Mouse (Mus musculus) CD8-positive naive resting alpha-beta T cell, adult 2 months (primary cell): ENCODE results near the gene Myo1d.

ENCODE experiments used
- DNase-seq, 2 experiments: peaks; one replicate each; pipeline ENCODE4 v3.0.0; 2022; ENCODE audit warnings: low read depth in 2 of 2, low spot score in 2 of 2

The Myo1d gene

DNA sequence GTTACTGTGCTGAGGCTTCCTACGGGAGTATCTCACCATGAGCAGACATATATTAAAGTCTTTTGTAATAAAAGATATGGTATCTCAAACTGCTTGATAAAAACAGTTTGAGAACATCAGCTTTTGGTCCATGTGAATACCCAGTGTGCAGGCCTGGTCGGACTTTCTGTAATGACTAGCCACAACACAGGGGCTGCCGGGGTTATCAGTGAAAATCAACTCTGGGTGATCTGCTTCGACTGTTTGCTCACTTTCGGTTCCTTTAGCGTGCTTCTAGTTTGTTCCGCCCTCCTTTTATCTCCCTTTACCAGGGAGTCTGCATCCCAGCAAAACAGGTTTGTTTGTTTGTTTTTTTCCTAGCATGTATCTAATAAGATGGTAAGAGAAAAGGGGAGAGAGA, 3.6 kb upstream of the Myo1d start:
- no peak for DNase-seq

- no peak for DNase-seq
These were observed 1.7 kb upstream of the Myo1d start for GRCm38 (mm10) chr11:80781535-80781934.

DNA sequence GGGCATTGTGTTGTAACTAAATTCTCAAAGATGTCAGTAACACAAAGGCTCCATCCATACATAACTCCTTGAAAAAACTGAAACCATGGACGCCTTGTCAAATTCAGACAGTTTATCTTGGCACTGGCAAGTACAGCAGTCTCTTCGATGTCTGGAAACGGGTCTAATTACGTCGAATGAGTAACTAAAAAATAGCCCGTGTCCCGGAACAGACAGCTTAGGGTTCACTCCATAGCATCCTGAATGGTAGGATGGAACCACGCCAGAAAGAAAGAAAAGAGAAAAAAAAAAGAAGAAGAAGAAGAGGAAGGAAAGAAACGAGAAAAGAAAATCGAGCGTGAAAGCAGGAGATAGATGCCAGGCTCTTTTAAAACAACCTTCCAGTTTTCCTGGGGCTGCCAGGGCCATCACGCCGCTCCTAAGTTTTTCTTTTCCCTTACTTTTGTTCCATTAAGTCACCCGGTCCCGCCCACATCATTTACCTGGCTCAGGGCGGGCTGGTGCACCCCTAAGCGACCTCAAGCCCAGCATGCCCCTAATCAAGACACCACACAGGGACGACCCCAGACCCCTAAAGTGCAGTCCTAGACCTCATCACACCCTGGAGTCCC, 804 bp downstream of the Myo1d start:
- no peak for DNase-seq

GRCm38 (mm10) chr11:80778157-80778556, 1.7 kb downstream of the Myo1d start:
- no peak for DNase-seq

DNA sequence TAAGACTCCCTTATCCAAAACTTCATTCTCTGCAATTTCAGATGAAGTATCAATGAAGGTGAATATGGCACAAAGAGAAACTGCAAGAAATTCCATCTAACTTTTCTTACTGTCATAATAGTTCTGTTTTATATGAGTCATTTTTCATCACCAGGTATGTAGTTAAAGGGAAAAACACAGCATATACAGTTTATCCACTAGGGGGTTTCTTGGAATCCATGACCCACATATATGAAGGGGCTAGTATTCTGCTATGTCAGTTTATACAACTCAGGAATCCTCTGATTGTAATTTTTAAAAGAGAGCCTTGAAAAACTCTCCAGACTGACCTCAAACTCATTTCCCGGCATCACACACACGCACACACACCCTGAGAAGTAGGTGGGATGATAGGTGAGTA, 2.1 kb downstream of the Myo1d start:
- no peak for DNase-seq

DNA sequence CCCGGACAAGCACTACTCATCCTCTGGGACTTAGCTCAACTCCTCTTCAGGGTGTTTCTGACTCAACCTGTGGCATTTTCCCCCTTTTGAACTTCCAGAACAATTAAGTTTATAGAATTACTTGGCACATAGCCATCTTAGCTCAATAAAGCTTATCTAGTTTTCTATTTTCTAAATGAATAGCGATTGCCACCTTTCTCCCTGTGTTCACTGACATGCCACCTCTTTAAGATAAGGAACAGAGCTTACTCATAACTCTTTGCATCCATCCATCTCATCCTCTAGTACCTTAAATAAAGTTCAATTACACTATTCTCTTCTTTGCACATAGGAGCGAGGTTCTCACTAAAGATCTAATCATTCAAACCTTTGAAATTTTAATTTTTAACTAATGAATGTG, 4.3 kb downstream of the Myo1d start:
- no peak for DNase-seq

- DNase-seq: no peak
These were observed 7.1 kb downstream of the Myo1d start for GRCm38 (mm10) chr11:80772595-80773210.

DNA sequence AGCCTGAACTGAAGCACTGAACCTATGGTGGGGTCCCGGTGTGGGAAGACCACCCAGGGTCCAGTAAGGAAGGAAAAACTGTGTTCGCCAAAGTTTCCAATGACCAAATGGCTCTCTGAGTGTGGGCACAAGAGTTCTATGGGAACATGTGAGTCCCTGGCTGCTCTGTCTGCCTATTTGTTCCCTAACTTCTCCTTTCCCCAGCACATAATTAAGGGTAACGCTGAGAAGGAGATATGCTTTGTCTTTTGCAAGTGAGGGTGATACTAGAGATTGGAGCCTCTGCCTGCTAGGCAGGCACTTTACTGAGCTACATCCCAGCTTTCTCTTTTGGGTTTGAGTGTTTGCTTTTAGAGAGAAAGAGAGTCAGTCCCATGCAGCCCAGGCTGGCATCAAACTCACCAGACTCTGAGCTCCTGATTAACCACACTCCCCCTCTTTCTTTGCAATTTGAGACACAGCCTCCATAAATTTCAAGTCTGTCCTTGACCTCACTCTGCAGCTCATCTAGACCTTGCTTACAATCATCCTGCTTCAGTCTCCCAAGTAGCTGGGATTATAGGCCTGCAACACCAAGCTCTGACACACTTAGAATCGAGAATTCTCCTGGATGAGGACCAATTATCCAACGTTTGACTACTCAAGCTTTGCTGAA, 8.1 kb downstream of the Myo1d start:
- no peak for DNase-seq

- DNase-seq: no peak
These were observed 8.6 kb downstream of the Myo1d start for GRCm38 (mm10) chr11:80771186-80771585.

- DNase-seq: no peak
These were observed 12.6 kb downstream of the Myo1d start for GRCm38 (mm10) chr11:80767320-80767617.

DNA sequence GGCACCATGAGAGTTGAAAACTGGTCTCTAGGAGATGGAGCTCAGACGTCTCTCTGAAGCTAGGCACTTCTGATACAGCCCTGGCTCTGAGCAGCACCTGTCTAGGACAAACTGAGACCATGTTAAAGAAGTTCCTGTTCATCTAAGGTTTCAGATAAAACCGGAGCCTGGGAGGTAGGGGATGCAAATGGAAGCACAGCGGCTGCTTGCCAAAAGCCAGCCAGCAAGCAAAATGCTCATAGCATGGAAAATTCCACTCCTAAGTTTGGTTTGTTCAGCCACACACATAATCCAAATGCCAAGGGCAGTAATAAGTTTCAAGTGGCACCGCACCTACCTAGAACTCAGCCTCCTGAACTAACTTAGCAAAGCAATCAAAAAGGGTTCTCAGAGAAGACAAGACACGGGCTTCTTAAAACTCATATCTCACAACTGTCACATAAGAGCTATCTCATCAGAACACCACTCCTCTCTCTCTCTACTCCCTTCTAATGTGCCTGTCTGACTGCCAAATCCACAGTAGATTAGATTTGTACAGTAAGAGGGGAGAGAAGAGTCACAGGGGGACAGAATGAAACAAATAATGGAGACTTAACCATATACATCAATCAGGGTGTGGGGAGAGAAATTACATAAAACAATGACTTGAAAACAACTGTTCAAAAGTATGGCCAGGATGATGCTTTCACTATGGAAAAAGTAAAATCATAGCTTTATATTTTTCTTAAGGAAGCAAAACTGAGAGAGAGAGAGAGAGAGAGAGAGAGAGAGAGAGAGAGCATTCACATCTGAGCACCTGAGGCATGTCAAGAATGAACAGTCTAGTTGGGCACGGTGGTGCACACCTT, 13.1 kb downstream of the Myo1d start:
- DNase-seq: no peak

- no peak for DNase-seq
These were observed 13.8 kb downstream of the Myo1d start for GRCm38 (mm10) chr11:80766068-80766467.

DNA sequence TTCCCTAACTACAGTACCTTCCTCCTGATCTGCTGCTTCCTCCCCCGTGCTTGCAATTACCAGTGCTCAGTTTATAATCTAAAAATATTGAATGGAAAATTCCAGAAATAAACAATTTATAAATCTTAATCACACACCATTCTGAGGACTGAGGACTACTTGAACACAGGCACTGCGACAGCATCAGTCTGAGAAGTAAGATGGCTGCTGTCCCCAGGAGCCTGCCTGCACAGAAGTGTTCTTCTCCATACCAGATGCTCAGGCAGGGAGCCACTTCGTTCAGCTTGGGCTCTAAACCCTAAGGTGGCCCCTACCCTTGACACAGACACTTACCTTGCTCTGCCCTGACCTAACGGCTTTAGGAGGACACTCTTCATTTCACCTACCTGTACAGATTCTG, 17.8 kb downstream of the Myo1d start:
- DNase-seq: no peak

DNA sequence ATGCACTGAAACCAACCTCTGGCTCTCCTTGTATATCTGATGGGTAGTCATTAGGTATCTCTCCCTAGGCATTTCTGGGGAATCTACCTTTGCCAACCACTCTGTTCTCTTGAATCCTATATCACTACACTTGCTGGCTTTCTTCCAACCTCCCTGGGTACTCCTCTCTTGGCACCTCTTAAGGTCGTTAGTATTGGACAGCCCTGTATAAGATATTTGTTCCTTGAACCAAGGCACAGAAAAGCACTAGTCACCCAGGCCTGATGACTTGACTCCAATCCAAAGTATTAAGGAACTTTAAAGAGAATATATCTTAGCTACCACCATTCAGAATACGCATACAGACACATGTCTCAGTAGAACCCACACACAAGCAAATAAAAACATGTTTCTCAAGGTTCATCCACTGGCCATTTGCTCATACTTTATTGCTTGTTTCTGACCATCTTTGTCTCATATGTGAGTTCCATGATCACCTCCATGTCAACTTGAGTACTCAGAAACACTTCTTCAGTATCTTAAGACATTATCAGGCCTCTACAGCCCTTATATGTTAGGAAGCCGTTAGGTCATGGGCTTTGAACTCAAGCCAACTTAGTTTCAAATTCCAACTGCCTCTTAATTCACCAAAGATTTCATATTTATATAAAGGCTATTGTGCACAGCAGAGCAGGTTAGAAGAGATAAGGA, 18.4 kb downstream of the Myo1d start:
- no peak for DNase-seq

DNA sequence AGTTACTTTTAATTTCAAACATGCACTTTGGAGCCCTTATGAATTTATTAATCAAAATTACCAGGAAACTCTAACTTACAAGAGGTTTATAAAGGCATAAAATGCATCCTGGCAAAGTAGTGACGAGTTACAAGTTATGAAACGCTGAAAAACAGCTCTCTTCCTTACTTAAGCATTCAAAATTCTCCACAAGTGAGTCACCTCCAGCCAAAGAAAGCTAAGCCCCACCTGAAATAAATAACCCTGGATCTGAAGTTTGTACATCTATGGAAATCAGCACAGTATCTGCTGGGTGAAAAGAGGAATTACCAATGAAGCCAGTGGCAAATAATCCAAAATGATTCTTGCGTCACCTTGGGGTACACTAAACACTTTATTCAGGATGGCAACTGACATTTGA, 20.8 kb downstream of the Myo1d start:
- DNase-seq: no peak

DNA sequence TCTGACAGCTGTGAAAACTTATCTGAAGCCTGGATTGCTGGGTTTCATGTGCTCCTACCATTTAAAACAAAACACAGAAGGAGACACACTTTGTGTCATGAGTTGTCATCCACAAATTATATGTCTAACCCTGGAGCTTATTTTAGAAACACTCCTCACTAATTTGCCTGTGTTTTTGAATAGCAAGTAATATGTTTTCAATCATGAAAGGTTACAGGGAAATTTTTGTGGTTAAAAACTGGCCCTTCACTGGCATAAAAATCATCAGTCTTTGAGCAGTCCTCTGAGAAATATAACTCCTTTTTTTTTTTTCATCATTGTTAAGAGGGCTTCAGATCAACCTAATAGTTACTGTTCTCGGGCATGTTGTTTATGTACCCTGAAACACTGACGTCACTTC, 25.6 kb downstream of the Myo1d start:
- DNase-seq: no peak

DNA sequence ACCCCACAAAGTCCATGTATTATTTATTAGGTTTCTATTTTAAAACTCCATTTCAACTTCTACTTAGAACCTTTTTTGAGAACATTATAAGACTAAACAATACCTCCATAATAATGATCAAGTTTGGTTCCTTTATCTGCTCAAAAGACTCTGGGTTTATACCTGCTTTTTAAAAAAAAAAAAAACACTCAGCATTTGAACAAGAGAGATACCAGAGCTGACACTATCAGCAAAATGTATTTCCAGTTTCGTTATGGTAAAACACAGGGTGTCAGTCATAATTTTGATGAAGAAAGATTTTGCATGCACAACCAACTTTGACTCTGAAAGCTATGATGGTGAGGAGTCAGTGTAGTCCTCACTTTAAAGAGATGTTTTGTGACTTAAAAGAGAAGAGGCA, 28.7 kb downstream of the Myo1d start:
- no peak for DNase-seq

DNA sequence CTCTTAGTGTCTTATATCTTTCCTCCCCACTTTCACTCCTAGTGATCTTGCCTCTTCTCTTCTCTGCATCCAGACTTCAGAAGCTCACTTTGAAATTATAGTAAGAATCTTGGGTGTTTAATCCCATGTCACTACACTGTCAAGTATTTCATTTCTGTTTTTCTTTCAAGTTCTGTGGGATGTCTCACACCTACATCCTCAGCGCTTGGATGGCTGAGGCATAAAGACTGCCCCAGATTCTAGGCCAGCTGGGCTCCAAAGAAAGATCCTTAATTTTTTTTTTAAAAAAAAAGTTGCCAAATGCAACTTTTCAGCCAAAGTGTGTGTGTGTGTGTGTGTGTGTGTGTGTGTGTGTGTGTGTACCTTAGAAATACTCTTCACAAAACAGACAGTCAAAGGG, 30.6 kb downstream of the Myo1d start:
- DNase-seq: no peak

GRCm38 (mm10) chr11:80745426-80745825, 34.4 kb downstream of the Myo1d start:
- DNase-seq: no peak

GRCm38 (mm10) chr11:80743823-80744410, 35.9 kb downstream of the Myo1d start:
- DNase-seq: no peak

GRCm38 (mm10) chr11:80742462-80742861, 37.4 kb downstream of the Myo1d start:
- DNase-seq: no peak
